Mouse (Mus musculus) hindlimb bud, embryonic 11.5 days (tissue): ENCODE measurements around the gene Doxl2.

Source experiments
- DNase-seq: peaks from one replicate; pipeline ENCODE4 v3.0.0-alpha.2; 2012; ENCODE audit warnings: low read depth, low spot score; ENCODE audit errors: extremely low spot score

Gene Doxl2

DNA sequence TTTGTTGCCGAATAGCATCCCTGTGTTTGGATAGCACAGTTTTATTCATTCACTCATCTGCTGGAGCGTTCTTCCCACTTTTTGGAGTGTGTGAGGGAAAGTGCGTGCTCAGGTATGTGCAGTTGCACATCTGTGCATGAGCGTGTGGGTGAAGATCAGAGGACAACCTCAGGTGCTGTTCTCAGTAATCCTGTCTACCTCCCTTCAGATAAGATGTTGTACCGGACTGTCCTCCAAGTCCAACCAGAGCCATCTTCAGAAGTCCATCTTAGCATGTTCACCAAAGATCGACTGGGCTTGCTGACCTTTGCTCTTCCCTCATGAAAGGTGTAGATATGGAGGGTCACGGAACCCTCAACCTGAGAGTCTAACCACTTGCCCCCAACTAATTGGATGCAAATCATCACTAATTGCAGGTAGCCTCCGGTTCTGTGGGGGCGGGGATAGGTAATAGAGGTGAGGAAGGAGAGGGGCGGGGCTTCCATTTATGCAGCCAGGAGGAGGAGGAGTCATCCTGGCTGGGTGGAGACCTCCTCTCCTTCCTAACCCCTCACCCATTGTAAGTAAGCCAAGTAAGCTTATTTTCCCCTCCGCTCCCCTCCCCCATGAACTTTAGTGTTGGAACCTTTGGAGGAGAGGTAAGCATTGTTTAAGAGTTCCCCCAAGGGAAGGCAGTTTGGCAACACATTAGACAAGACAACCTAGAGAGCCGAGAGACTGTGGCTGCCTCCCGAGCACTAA is 33.8 kb downstream of the Doxl2 start:
- DNase-seq, result no peak

DNA sequence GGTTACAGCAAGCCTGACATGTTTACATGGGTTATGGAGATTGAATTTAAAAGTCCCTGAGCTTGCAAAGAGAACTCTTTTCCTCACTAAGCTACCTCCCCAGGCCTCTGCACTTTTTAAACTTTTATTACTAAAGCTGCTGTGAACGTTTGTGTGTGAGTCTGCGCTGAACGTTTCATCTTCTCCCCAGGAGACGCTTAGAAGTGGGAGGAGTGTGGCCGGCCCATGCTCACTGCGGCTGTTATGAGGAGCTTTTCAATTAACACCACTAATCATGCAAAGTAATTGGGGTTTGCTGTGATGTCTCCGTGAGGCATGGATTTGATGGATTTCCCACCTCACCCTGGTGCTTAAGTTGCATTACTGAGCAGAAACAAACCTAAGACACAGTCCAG is 34.4 kb downstream of the Doxl2 start:
- no peak for DNase-seq

DNA sequence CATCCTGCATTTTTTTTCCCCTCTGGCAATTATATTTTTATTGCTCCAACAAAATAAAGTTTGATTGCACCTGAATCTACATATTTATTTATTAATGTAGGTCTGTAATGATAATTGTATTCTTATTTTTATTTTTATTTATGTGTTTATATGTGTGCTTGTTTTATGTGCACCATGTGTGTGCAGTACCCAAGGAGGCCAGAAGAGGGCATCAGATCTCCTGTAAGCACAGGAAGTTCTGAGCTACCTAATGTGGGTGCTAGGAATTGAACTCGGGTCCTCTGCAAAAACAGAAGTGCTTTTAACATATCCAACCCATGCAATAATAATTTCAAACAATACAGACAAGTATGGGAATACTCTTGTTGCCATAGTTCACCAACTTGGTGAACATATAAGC is 34.9 kb downstream of the Doxl2 start:
- no peak for DNase-seq

DNA sequence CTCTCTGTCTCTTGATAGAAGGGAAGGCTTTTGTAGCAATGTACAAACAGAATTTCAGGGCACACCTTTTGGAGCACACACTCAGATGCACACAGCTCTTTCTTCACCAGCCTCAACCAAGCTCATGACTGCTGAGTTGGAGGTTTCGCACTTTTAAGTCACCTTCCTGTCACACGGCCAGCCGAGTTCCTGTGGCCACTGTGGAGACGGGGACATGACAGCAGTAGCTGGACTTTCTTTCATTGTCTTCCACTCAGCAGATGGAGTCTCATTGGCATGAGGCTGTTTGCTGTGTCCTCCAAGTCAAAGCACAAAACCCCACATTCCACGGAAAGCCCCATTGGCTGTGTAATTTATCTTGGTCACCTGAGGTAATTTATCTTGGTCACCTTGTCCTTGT is 36.4 kb downstream of the Doxl2 start:
- no peak for DNase-seq

DNA sequence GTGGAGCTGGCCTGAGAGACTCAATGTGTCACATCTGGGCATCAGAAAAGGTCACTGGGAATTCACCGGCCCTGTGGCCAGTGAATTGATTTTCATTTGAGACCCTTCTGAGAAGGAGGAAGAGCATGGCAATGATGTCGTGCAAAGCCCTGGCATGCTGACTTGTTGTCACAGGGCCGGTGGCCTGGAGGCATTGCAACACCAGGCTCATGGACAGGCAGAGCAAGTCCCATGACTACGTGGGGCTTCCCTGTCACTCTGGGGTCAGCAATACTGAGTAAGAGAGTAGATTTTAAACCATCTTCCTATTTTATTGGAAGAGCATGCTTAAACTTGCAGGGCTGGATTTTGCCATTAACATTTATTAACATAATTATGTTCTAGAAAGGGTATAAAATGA is 38.3 kb downstream of the Doxl2 start:
- no peak for DNase-seq

DNA sequence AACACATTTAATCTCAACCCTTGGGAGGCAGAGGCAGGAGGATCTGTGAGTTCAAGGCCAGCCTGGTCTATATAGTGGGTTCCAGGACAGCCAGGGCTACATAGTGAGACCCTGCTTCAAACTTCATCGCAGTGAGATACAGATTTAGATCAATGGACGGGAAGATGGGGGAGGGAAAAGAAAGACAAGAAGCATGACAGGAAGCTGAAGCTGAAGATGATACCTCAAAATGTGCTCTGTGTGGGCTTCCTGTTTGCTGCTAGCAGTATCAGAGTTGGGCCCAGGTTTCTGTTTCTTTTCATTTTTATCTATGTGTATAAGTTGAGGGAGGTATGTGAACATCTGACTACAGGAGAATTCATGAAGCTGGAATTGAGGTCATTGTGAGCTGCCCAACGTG is 38.7 kb downstream of the Doxl2 start:
- DNase-seq, result no peak

DNA sequence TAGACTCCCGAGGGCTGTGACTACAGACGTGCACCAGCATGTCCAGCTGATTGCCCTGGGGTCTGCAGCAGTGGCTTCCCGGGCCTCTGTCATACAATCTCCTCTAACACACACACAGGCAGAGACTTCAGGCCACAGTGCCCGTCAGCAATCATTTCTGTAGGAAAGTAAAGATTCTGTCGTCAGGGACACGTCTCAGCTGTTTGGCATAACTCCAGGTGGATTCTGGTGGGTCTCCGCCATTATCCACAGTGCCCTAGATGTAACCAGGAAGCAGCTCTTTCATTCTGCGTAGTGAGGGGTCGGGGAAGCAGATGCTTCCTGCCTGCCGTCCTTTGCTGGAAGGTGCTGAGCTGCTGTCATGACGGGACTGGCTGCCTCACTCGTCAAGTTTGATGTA is 42.4 kb downstream of the Doxl2 start:
- no peak for DNase-seq

DNA sequence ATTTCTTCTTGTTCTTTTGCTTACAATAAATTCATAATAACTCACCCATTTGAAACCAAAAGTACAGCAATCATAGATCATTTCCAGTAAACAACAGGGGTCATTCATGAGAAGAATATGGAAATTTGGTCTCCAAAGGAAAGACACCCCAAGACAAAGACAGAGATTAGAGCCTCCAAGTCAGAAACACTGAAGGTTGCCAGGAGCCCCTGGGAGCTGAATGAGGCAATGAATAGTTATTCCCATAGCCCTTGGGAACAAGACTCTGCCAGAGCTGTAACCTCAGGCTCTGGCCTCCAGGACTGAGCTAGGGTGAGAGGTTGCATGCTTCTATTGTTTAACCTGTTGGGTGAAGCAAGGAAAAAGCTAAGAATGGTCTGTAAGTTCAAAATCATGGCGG is 44.6 kb downstream of the Doxl2 start:
- no peak for DNase-seq

DNA sequence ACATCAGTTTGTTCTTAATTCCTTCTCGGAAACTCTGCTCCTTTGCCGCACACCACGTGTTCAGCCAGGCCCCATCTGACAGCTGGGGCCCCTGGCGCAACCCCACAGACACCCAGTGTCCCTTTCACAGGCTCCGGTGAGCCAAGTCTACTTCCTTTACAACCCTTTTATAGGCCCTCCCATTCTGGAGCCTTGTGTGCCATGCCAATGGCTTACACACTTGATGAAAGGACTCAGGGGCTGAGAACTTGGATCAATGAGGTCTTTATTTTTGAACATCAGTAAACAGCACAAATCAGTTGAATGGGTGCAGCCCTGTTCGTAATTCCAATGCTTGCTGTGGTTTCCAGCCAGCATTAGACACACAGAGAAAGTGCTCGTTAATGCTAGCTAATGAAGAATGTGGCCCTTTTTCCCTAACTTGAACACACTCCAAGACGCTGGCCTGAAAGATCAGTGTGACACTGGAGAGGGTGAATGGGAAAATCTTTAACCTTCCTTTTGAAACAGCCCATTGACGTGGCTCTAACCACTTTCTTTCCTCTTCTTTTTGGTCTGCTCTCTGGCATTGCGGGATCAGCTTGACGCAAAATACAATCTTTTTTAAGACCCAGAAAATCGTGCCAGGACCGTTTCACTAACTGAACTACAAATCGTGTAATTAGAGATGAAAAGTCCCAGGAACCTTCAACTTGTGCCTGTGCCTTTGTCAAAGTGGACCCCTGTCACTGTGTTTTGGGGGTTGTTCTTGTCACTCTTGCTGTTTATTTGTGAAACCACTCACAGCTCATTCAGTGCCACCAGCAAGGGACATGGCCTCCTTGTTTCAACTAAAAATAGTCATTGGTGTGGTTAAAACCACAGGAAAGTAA is 46.6 kb downstream of the Doxl2 start:
- DNase-seq, result no peak

DNA sequence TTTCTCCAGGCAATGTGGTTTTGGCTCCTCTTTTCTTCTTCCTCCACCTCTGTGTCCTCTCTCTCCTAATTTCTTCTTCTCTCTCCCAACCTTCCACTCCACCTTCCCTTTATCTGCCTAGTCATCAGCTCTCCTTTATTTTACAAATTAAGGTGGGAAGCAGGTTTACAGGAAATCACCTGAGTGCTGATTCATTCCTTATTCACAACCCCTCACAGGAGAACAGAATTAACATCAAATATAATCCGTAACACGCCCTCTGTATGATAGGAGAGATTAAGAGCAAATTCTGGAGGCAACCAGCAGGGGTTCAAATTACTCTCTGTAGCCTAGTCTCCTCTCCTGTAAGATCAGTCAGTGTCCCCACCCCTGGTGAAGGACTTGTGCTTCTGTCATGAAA is 47.6 kb downstream of the Doxl2 start:
- DNase-seq, result no peak

DNA sequence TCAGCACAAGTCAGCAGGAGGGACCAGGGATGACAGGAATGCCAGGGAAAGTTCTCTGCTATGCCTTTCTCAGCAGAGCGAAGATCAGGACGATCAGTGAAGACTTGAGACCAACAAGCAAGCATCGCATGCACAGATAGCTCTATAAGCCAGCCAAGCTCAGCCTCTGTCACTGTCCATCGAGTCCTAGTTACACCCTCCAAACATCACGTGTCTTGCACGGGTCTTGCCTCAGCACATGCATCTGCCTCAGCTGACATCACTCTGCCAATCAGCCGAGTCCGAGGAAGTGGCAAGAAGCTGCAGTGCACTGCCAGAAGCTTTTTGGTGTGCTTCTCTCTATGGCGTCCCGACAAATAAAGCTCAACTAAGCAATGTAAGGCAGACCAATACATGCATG is 48.6 kb downstream of the Doxl2 start:
- no peak for DNase-seq

DNA sequence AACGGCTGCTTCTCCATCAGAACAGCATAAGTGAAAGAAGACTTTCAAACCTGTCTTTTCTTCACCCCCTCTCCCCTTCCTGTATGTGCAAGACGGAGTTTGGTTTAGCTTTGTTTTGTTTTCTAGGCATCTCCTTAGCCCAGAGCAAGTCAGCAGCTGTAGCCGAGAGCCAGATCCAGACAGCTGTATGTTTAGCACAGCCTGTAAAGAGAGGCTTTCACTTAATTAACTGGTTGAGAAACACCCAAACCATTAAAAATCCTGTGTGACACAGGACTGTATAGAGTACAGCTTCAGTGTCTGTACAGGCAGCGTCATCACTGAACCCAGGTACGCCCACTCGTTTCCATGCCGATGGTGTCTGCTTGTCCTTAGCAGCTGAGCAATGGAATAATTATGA is 50.5 kb downstream of the Doxl2 start:
- no peak for DNase-seq

DNA sequence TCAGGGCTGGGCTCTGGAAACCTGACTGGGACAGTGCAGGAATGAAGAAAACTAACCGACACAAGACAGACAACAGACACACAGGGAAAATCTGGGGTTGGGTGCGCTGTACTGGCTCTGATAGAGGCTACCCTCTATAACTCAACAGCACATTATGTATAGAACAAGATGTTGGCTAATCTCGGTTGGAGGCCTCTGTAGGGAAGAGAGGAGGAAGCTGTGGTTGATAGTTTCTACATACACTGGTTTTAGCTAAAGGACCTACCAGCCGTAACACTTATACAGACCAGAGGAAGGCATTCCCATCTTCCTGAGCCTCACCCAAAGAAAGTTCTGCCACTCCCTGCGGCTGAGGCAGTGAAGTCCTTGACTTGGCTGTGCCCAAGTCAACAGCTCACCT is 51.7 kb downstream of the Doxl2 start:
- DNase-seq, result no peak

DNA sequence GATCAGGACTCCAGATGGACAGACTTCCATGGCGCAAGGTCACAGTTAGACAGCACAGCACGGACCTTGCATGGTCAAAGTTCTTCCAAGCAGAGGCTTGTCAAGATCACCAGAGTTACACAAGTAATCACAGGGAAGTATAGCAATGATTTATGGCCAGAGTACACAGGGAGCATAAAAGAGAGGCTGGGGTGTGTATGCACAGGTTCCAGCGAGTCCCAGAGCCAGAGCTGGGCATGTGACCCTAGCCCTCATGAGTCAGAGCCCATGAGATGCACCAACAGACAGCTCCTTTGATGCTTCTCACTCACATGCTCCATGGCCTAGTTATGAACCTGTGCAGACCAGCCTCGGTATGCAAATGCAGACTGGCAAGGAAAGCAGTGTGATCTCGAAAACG is 53.3 kb downstream of the Doxl2 start:
- no peak for DNase-seq
